Mouse (Mus musculus) liver, adult 2 months (tissue): ENCODE results near the gene Dclk1.

Experiments used
- CTCF ChIP-seq: fragments of 200-500 bp; IDR thresholded peaks from 2 replicates; pipeline ENCODE4 v1.5.1; 2011; ENCODE audit warnings: low read depth, low read length, control low read depth
- POLR2A ChIP-seq: fragments of 200-500 bp; IDR thresholded peaks from 2 replicates; pipeline ENCODE4 v1.6.1; 2011; ENCODE audit warnings: low read length, control low read depth; ENCODE audit not compliant: insufficient read depth; ENCODE audit errors: extremely low read depth

- TF ChIP-seq CTCF (no peak), POLR2A (no peak)
These were observed 253.1 kb downstream of the Dclk1 start for GRCm38 (mm10) chr3:55495231-55495630.
